Mouse (Mus musculus): ENCODE measurements around the gene Acaa1b. TPM values are rescaled to one million over a fixed set of nuclear protein-coding genes. Genes with fewer than 3 reads are reported as not detected.

Gene Acaa1b
- polyA plus RNA-seq (2016; fragmentation: Nextera tagmentation; extraction: Ambion mirVana), result 1.5 and 1.6 TPM in 2 replicates

DNA sequence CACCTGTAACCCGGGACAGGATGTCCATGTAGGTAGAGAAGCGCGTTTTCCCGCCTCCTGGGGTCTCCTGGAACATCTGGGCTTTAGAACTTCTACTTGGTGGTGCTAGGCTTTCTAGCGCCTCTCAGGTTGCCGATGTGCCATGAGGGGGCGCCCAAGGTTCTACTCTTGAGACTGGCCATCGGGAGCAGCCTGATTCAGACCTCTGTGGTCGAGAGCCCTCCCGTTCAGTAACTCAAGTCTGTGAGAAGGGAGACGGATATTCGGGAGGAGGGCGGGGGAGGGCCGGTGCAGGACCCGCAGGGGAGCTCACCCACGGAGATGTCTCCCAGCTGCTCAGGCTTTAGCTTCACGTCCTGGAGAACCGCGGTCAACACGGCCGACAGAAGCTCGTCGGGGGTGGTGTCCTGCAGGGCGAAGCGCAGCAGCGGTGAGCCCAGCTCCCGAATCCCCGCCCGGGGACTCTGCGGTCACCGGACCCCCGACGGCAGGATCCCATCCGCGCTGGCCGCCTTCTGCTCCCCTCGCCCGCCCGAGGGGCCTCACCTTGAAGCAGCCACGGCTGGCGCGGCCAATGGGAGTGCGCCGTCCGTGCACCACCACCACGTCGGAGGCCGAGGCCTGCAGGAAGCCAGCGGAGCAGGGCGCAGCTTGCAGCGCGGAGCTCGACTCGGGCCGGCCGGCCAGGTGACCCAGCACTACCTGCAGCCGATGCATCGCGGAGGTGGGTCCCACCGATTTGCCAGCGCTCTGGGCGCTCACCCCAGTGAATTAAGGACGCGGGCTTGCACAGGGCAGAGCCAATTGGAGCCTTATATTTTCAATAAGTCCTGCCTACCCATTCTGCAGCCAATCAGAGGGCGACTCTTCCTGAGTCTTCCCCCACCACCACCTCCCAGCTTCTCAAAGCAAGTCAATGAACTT lies at the start of gene Acaa1b:
TSS of gene Acaa1b (minus strand) at position 816 of the 924 bp plus-strand sequence.
- Histone ChIP-seq H3K4me1 (peaks cover 12% of the 10 kb centered on the region), H3K9me3 (no peaks in the 10 kb centered on the region), H3K4me3 (peak within 1 kb of the TSS; percentile 67), H3K27ac (replicated peaks) (0 out of 2 replicates have a peak within 1 kb of the TSS, but pooled peaks have one; percentile 15), H3K27me3 (replicated peaks; ENCODE audit: low read depth, poor library complexity, severe bottlenecking) (peaks cover 35% of the 10 kb centered on the region), H3K36me3 (replicated peaks) (no peaks in the 10 kb centered on the region)
- DNase-seq (ENCODE audit: low spot score), result peak; percentile 86
- WGBS, result 2% methylated on average over 65 of the region's 65 CpGs

DNA sequence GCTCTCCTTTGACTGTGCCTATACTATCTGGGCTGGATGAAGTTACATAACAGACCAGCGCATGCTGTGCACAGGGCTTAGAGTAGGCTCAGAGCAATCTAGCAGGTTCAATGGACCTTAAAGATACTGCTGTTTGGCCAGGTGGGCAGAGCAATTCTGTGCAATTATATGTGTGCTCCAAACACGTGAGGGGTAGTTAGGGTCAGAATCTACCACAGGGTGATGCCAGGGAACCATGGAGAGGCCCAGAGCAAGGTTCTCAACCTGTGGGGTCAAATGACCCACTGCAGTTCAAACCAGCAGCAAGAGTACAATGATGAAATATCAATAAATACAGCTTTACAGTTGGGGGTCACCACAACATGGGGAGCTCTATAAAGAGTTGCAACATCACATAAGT lies 49.8 kb upstream of the Acaa1b start:
- 86% methylated on average over 2 of the region's 2 CpGs for WGBS
- no peak overlapping the region for H3K27ac ChIP-seq (replicated peaks)
- H3K36me3 ChIP-seq (replicated peaks), result no peaks in the 10 kb centered on the region
- no peak for DNase-seq (ENCODE audit: low spot score)
- H3K4me3 ChIP-seq, result no peak overlapping the region
- H3K4me1 ChIP-seq, result no peaks in the 10 kb centered on the region
- H3K27me3 ChIP-seq (replicated peaks; ENCODE audit: low read depth, poor library complexity, severe bottlenecking), result no peaks in the 10 kb centered on the region
- peaks cover 3% of the 10 kb centered on the region for H3K9me3 ChIP-seq

DNA sequence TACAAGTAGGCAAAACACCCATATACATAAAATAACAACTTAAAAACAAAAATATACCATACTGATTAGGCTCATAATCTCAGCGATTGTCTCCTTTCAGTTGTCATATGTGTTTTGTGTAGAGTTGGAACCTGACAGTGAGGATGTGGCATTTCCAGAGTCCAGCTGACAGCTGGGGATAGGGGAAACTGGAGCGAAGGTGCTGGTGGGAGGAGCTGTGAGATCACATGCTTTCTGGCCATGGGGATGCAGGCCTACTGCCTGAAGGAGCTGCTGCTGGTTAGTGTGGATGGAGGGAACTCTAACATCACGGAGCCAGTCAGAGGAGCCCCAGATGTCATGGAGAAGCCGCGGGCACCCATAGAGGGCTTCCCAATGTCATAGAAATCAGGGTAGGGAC lies 48.9 kb upstream of the Acaa1b start:
- 91% methylated on average over 5 of the region's 5 CpGs for WGBS

DNA sequence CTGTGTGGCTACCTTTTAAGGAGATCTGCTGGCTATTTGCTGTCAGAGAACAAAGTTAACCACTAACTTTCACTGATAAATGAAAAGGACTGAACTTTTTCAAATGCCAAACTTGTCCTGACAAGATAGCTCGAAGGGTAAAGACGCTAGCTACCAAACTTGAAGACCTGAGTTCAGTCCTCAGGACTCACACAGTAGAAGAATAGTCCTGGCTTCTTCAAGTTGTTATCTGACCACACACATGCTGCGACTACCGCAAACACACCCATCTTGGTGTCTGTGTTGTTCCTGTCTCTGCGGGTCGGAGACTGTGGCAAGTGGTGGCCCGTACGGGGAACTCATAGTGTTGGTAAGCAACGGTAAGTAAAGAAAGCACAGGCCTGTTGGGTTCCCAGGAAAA lies 46.7 kb upstream of the Acaa1b start:
- Histone ChIP-seq H3K4me3 (no peak overlapping the region), H3K27ac (replicated peaks) (no peak overlapping the region), H3K36me3 (replicated peaks) (no peaks in the 10 kb centered on the region), H3K27me3 (replicated peaks; ENCODE audit: low read depth, poor library complexity, severe bottlenecking) (no peaks in the 10 kb centered on the region), H3K4me1 (peaks cover 7% of the 10 kb centered on the region), H3K9me3 (peaks cover 3% of the 10 kb centered on the region)
- DNase-seq (ENCODE audit: low spot score), result no peak
- 96% methylated on average over 9 of the region's 9 CpGs for WGBS

More for the DNA sequence above, 48.9 kb upstream of the Acaa1b start:
- no peak for DNase-seq (ENCODE audit: low spot score)
- Histone ChIP-seq H3K27me3 (replicated peaks; ENCODE audit: low read depth, poor library complexity, severe bottlenecking) (no peaks in the 10 kb centered on the region), H3K4me1 (no peaks in the 10 kb centered on the region), H3K9me3 (peaks cover 3% of the 10 kb centered on the region), H3K27ac (replicated peaks) (no peak overlapping the region), H3K4me3 (no peak overlapping the region), H3K36me3 (replicated peaks) (no peaks in the 10 kb centered on the region)

DNA sequence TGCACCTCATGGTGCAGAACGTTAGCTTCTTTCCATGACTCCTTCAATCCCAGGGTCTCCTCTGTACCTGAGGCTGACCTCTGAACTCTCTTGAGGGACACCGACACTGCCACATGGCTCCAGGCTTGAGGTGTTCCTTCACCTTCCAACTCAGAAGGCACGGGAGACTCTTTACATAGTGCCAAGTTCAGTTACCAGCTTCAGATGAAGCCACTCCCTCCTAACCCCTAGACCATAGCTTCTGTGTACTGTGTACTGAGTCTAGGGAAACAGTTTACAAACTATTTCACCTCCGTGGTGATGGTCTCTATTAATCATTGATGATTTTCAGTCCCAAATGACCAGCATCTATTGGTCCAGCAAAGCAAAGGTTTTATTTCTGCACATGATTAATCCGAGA lies 44.8 kb upstream of the Acaa1b start:
- Histone ChIP-seq H3K9me3 (peaks cover 3% of the 10 kb centered on the region), H3K27ac (replicated peaks) (no peak overlapping the region), H3K27me3 (replicated peaks; ENCODE audit: low read depth, poor library complexity, severe bottlenecking) (no peaks in the 10 kb centered on the region), H3K36me3 (replicated peaks) (no peaks in the 10 kb centered on the region), H3K4me3 (no peak overlapping the region), H3K4me1 (peaks cover 12% of the 10 kb centered on the region)
- DNase-seq (ENCODE audit: low spot score), result no peak
- WGBS, result 88% methylated on average over 5 of the region's 5 CpGs

DNA sequence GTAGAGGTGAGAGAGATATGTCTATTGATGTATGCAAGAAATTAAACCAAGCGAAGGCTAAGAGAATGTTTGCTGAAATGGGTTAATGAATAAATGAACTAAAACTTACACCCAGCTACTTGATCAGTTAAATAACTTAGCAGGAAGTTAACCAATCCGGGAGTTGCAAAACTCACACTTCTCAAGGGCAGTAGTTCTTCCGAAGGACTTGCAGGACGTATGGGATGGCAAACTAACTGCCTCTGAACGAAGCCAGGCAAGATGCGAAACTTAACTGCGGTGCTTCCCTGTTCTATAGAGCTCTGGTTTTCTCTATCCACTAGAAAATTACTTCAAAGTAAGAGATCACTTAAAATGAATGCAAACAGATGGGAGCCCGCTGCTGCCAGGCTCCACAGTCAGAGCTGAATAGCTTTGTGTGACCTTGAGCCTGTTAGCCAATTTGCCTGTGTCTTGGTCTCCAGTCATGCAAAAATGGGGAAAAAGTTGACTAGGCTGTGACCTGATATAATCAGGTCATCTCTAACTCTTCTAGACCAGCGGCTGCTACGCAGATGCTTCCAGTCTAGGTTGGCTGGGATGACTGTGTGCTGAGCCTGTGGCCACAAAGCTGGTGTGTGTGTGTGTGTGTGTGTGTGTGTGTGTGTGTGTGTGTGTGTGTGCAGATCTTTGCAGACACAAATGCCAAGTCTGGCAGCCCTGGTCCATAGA lies 42.4 kb upstream of the Acaa1b start:
- H3K27me3 ChIP-seq (replicated peaks; ENCODE audit: low read depth, poor library complexity, severe bottlenecking), result no peaks in the 10 kb centered on the region
- WGBS, result 77% methylated on average over 10 of the region's 10 CpGs
- peak; percentile 25 for DNase-seq (ENCODE audit: low spot score)
- H3K4me1 ChIP-seq, result peaks cover 12% of the 10 kb centered on the region
- H3K27ac ChIP-seq (replicated peaks), result no peak overlapping the region
- no peaks in the 10 kb centered on the region; the same call in 1 of the 2 replicates for H3K9me3 ChIP-seq
- no peak overlapping the region for H3K4me3 ChIP-seq
- no peaks in the 10 kb centered on the region for H3K36me3 ChIP-seq (replicated peaks)

DNA sequence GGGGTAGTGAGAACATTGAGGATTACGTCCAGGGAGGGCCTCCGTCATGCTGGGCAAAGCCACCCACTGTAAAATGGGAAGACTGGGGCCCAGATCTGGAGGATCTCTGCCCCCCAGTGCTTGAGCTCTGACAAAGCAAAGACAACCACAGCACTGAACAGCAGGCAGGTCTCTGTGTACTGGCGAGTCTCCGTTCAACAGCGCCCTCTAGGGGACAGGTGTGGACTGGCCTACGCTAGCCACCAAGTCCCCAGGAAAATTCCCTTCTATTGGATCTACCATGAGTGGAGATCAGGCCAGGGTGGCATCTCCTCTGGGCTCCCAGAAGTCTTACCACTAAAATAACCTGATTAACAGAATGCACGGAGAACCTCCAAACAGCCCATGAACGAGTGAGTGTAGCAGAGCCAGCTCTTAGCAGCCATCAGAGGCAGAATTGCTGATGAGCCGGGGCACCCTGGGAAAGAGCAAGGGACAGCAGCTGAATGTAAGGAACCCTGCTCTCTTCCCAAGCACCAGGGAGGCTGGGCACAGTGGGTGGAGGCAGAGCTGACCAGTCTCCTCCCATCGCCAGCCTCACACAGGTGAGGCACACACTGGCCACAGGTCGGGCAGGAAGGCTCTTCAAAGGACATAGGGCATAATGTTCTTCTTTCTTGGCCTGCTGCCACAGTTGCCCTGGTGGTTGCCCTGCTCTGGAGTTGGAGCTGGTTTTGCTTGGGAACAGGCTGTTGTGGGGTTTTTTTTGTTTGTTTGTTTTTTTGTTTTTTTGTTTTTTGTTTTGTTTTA lies 35.5 kb upstream of the Acaa1b start:
- DNase-seq (ENCODE audit: low spot score), result peak; percentile 60
- Histone ChIP-seq H3K27ac (replicated peaks) (no peak overlapping the region), H3K4me1 (no peaks in the 10 kb centered on the region), H3K27me3 (replicated peaks; ENCODE audit: low read depth, poor library complexity, severe bottlenecking) (no peaks in the 10 kb centered on the region), H3K36me3 (replicated peaks) (no peaks in the 10 kb centered on the region), H3K4me3 (no peak overlapping the region), H3K9me3 (no peaks in the 10 kb centered on the region)
- 35% methylated on average over 11 of the region's 11 CpGs for WGBS

DNA sequence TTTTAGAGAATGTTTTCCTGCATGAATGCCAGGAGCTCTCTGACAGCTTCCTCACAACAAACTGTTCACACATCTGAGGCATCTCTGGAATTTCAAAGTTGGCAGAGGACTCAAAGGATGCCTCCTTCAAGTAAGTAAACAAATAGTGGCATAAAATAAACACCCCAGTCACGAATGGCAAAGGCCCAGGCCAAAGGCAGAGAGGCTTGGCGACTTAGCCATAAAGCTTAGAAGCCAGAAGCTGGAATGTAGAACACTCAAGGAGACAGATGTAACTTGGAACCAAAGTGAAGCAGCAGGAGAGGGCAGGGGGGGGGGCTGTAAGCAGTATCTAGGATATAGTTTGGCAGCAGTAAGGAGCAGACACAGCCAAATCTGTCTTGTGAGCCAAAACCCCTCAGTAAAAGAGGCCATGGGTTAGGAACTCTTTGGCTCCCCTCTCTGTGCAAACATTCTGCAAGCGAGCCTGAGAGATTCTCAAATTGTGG lies 24.4 kb upstream of the Acaa1b start:
- H3K9me3 ChIP-seq, result no peaks in the 10 kb centered on the region
- DNase-seq (ENCODE audit: low spot score), result no peak
- H3K4me1 ChIP-seq, result peaks cover 20% of the 10 kb centered on the region; the same call in 1 of the 2 replicates
- 60% methylated on average over 3 of the region's 3 CpGs for WGBS
- no peak overlapping the region for H3K4me3 ChIP-seq
- no peaks in the 10 kb centered on the region for H3K36me3 ChIP-seq (replicated peaks)
- H3K27me3 ChIP-seq (replicated peaks; ENCODE audit: low read depth, poor library complexity, severe bottlenecking), result no peaks in the 10 kb centered on the region
- no peak overlapping the region for H3K27ac ChIP-seq (replicated peaks)

DNA sequence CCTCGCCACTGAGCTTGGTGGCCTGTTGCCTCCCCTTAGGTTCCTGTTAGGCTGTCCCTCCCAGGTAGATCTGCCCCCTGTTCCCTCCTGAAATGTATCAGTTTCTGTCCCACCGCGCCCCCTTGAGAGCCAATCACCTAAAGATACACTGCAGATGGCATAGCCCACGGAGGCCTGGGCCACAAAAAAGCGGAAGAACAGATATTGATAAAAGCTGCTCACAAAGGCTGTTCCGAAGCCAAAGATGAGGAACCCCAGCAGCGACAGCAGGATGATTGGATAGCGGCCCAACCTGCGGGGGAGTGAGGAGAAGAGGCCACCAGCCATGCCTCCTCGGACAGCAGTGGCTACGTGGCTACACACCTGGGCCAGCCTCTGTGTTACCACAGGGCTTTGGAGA lies 22.4 kb upstream of the Acaa1b start:
- no peak overlapping the region for H3K4me3 ChIP-seq
- no peaks in the 10 kb centered on the region for H3K9me3 ChIP-seq
- H3K36me3 ChIP-seq (replicated peaks), result no peaks in the 10 kb centered on the region
- 87% methylated on average over 11 of the region's 11 CpGs for WGBS
- no peak overlapping the region for H3K27ac ChIP-seq (replicated peaks)
- no peaks in the 10 kb centered on the region for H3K27me3 ChIP-seq (replicated peaks; ENCODE audit: low read depth, poor library complexity, severe bottlenecking)
- H3K4me1 ChIP-seq, result peaks cover 20% of the 10 kb centered on the region; the same call in 1 of the 2 replicates
- DNase-seq (ENCODE audit: low spot score), result no peak

DNA sequence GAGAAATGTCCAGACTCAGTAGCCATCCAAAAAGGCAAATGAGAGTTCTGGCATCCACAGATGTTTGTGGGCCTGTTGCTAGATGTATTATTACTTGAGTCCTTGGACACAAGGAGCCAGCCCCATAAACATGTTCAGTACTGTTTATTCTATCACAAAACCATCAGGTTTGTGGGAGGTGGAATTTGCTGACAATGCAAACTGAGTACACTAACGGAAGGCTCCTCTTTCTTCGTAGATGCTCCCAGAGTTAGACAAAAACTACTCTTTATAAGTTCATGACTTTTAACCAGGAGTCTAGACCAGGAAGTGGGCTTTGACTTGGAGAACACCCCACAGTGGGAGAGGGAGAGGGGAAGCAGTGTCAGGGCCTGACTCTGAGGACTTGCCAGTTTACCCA lies 10.7 kb upstream of the Acaa1b start:
- H3K4me3 ChIP-seq, result no peak overlapping the region
- 92% methylated on average over 2 of the region's 2 CpGs for WGBS
- H3K36me3 ChIP-seq (replicated peaks), result no peaks in the 10 kb centered on the region
- no peak overlapping the region for H3K27ac ChIP-seq (replicated peaks)
- no peaks in the 10 kb centered on the region for H3K4me1 ChIP-seq
- DNase-seq (ENCODE audit: low spot score), result no peak
- 0 out of 2 replicates have a peak, but pooled peaks cover 3% of the 10 kb centered on the region for H3K9me3 ChIP-seq
- H3K27me3 ChIP-seq (replicated peaks; ENCODE audit: low read depth, poor library complexity, severe bottlenecking), result no peaks in the 10 kb centered on the region

DNA sequence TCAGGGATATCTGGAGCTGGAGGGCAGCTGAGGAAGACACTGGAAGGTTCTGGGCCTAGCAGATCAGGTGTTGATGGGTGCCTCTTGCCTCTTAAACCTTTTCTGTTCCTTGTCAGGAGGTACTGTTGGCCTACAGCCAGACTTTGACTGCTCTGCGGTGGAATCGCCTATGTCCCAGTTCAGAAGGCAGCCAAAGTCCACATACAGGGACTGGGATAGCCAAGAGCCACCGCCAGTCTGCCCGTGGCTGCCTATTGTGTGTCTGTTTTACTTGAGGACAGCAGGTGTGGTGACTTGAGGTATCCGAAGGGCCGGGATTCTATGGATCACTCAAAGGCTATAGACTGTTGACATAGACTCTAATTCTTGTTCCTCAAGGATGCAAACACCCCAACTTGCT lies 8.7 kb upstream of the Acaa1b start:
- Histone ChIP-seq H3K4me3 (no peak overlapping the region), H3K27me3 (replicated peaks; ENCODE audit: low read depth, poor library complexity, severe bottlenecking) (no peaks in the 10 kb centered on the region), H3K27ac (replicated peaks) (no peak overlapping the region), H3K9me3 (0 out of 2 replicates have a peak, but pooled peaks cover 3% of the 10 kb centered on the region), H3K36me3 (replicated peaks) (no peaks in the 10 kb centered on the region), H3K4me1 (no peaks in the 10 kb centered on the region)
- no peak for DNase-seq (ENCODE audit: low spot score)
- 94% methylated on average over 6 of the region's 6 CpGs for WGBS

DNA sequence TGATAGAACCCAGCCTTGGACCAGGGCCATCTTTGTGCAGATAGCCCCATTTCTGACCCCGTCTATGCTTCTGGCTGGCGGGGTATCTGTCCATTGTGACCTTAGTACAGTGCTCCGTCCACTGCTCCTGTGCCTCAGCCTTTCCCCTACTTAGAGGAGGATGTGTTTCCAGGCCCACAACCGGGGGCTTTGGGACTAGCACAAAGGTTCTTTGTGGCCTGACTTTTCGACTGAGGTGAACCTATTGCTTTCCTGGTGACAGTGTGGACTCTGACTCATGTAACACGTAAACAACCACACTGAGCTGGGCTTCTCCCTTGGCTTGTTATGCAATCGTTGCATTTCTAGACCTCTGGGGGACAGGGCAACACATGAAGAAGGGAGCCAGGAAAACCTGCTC lies 7.8 kb upstream of the Acaa1b start:
- WGBS, result 80% methylated on average over 7 of the region's 7 CpGs
- Histone ChIP-seq H3K4me3 (no peak overlapping the region), H3K36me3 (replicated peaks) (no peaks in the 10 kb centered on the region), H3K9me3 (0 out of 2 replicates have a peak, but pooled peaks cover 3% of the 10 kb centered on the region), H3K27ac (replicated peaks) (no peak overlapping the region), H3K27me3 (replicated peaks; ENCODE audit: low read depth, poor library complexity, severe bottlenecking) (no peaks in the 10 kb centered on the region), H3K4me1 (no peaks in the 10 kb centered on the region)
- no peak for DNase-seq (ENCODE audit: low spot score)

Measured in embryonic facial prominence, embryonic 10.5 days (tissue).